7 mouse cellular contexts compared by ENCODE assay signal in the genomic region with DNA sequence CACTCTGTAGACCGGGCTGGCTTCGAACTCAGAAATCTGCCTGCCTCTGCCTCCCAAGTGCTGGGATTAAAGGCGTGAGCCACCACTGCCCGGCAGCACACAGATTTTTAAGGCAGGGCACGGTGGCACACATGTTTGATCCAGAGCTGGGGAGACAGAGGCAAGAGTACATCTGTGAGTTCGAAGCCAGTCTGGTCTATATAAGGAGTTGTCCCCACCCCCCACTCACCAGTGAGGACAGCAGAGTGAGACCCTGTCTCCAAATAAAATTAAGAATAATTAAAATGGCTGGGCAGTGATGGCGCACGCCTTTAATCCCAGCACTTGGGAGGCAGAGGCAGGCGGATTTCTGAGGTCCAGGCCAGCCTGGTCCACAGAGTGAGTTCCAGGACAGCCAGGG. TPM values are rescaled to one million over a fixed set of nuclear protein-coding genes. Genes with fewer than 3 reads are reported as not detected.
DNase-seq lines count a peak whose midpoint lies in the region; ATAC-seq and TF ChIP-seq lines count a peak whose summit lies in the region.
"Not testable (repeated sequence)": the region's sequence is repeated elsewhere in the genome, so short reads cannot be mapped to it uniquely, and the experiment has no call there.

No protein-coding gene starts in this region.

- ATAC-seq in heart, embryonic 13.5 days (ENCODE audit: extremely low read depth, insufficient number of reproducible peaks, low FRiP score, low TSS enrichment); intestine, embryonic 16.5 days; lung, embryonic 15.5 days (ENCODE audit: borderline replicate concordance, extremely low read depth, low FRiP score, low TSS enrichment); neural tube, embryonic 12.5 days (ENCODE audit: low FRiP score, low read depth): not testable (repeated sequence)

- peak; percentile 11 for DNase-seq in brain, embryonic 14.5 days (ENCODE audit: low read depth)
- DNase-seq in limb, embryonic 10.5 days (ENCODE audit: low spot score): not testable (repeated sequence)

- H3K27ac ChIP-seq in heart, embryonic 13.5 days (replicated peaks): peak overlapping the region; percentile 77
- peak overlapping the region; percentile 42; the same call in 1 of the 2 replicates for H3K27ac ChIP-seq in intestine, embryonic 16.5 days (ENCODE audit: low read length)
- peak overlapping the region; percentile 86; the same call in 1 of the 2 replicates for H3K27ac ChIP-seq in limb, embryonic 10.5 days
- H3K27ac ChIP-seq in lung, embryonic 15.5 days: peak overlapping the region; percentile 51; the same call in 1 of the 2 replicates
- H3K27ac ChIP-seq in neural tube, embryonic 12.5 days: not testable (repeated sequence)

- TF ChIP-seq POLR2A in brain, embryonic 14.5 days (IDR thresholded peaks at IDR 0.05; ENCODE audit: borderline replicate concordance, extremely low read depth, insufficient read depth, insufficient read length, poor library complexity, severe bottlenecking): not testable (repeated sequence)

- H3K36me3 ChIP-seq in erythroblast, embryonic 14.5 days (ENCODE audit: control insufficient read depth): peaks cover 20% of the 10 kb centered on the region
- H3K36me3 ChIP-seq in heart, embryonic 13.5 days: peaks cover 18% of the 10 kb centered on the region
- not testable (repeated sequence) for H3K36me3 ChIP-seq in intestine, embryonic 16.5 days (ENCODE audit: control insufficient read depth, insufficient read depth, low read length); neural tube, embryonic 12.5 days
- H3K36me3 ChIP-seq in limb, embryonic 10.5 days: peaks cover 16% of the 10 kb centered on the region
- peaks cover 12% of the 10 kb centered on the region; the same call in 1 of the 2 replicates for H3K36me3 ChIP-seq in lung, embryonic 15.5 days

- H3K4me2 ChIP-seq in heart, embryonic 13.5 days: peak overlapping the region; percentile 66
- H3K4me2 ChIP-seq in intestine, embryonic 16.5 days (ENCODE audit: low read depth, low read length): peak overlapping the region; percentile 41
- H3K4me2 ChIP-seq in lung, embryonic 15.5 days: peak overlapping the region; percentile 92
- peak overlapping the region; percentile 96 for H3K4me2 ChIP-seq in neural tube, embryonic 12.5 days (replicated peaks)

- H3K4me3 ChIP-seq in erythroblast, embryonic 14.5 days (replicated peaks): peak overlapping the region; percentile 77
- H3K4me3 ChIP-seq in heart, embryonic 13.5 days: peak overlapping the region; percentile 84
- peak overlapping the region; percentile 18 for H3K4me3 ChIP-seq in intestine, embryonic 16.5 days (ENCODE audit: low read length)
- peak overlapping the region; percentile 86 for H3K4me3 ChIP-seq in limb, embryonic 10.5 days
- peak overlapping the region; percentile 92 for H3K4me3 ChIP-seq in lung, embryonic 15.5 days
- H3K4me3 ChIP-seq in neural tube, embryonic 12.5 days: not testable (repeated sequence)

- TF ChIP-seq CTCF in brain, embryonic 14.5 days (IDR thresholded peaks at IDR 0.05; ENCODE audit: borderline replicate concordance, extremely low read depth, insufficient read depth, insufficient read length): not testable (repeated sequence)

- not testable (repeated sequence) for H3K27me3 ChIP-seq in erythroblast, embryonic 14.5 days (ENCODE audit: control insufficient read depth); heart, embryonic 13.5 days (replicated peaks); intestine, embryonic 16.5 days (replicated peaks; ENCODE audit: control insufficient read depth, insufficient read depth, low read length); limb, embryonic 10.5 days (ENCODE audit: low read depth, poor library complexity, severe bottlenecking); lung, embryonic 15.5 days; neural tube, embryonic 12.5 days (replicated peaks)

- 58% methylated on average over 9 of the region's 9 CpGs for WGBS in heart, embryonic 13.5 days
- WGBS in intestine, embryonic 16.5 days: 66% methylated on average over 9 of the region's 9 CpGs
- 63% methylated on average over 9 of the region's 9 CpGs for WGBS in limb, embryonic 10.5 days
- WGBS in lung, embryonic 15.5 days: 68% methylated on average over 9 of the region's 9 CpGs
- 65% methylated on average over 9 of the region's 9 CpGs for WGBS in neural tube, embryonic 12.5 days

- peak overlapping the region; percentile 50 for H3K9ac ChIP-seq in heart, embryonic 13.5 days
- not testable (repeated sequence) for H3K9ac ChIP-seq in intestine, embryonic 16.5 days (ENCODE audit: low read depth, low read length); lung, embryonic 15.5 days; neural tube, embryonic 12.5 days

- H3K9me3 ChIP-seq in erythroblast, embryonic 14.5 days (ENCODE audit: control insufficient read depth, low read length); heart, embryonic 13.5 days; intestine, embryonic 16.5 days (ENCODE audit: control insufficient read depth, low read length); limb, embryonic 10.5 days (replicated peaks); lung, embryonic 15.5 days; neural tube, embryonic 12.5 days: not testable (repeated sequence)

- H3K4me1 ChIP-seq in erythroblast, embryonic 14.5 days (ENCODE audit: control insufficient read depth): peaks cover 66% of the 10 kb centered on the region
- H3K4me1 ChIP-seq in heart, embryonic 13.5 days: peaks cover 46% of the 10 kb centered on the region
- H3K4me1 ChIP-seq in intestine, embryonic 16.5 days (ENCODE audit: control insufficient read depth, insufficient read depth, low read length): peaks cover 27% of the 10 kb centered on the region
- peaks cover 51% of the 10 kb centered on the region for H3K4me1 ChIP-seq in limb, embryonic 10.5 days
- H3K4me1 ChIP-seq in lung, embryonic 15.5 days: peaks cover 36% of the 10 kb centered on the region
- H3K4me1 ChIP-seq in neural tube, embryonic 12.5 days: peaks cover 44% of the 10 kb centered on the region

RNA-seq across cellular contexts. Expression of gene Hdgfl2, which starts 1.1 kb away (rescaled TPM):
- 119 and 129 TPM in 2 replicates for polyA plus RNA-seq in brain, embryonic 14.5 days (2012; rRNA removed)
- polyA plus RNA-seq in erythroblast, embryonic 14.5 days (2012): 35.9 and 38.5 TPM in 2 replicates
- 75.0 and 89.0 TPM in 2 replicates for polyA plus RNA-seq in heart, embryonic 13.5 days (2015; fragmentation: Nextera tagmentation; extraction: Ambion mirVana)
- polyA plus RNA-seq in intestine, embryonic 16.5 days (2015; fragmentation: Nextera tagmentation; extraction: Ambion mirVana): 69.3 and 75.0 TPM in 2 replicates
- polyA plus RNA-seq in limb, embryonic 10.5 days (2016; fragmentation: Nextera tagmentation; extraction: Ambion mirVana): 205 and 213 TPM in 2 replicates
- polyA plus RNA-seq in lung, embryonic 15.5 days (2015; fragmentation: Nextera tagmentation; extraction: Ambion mirVana): 111 and 119 TPM in 2 replicates
- polyA plus RNA-seq in neural tube, embryonic 12.5 days (2016; fragmentation: Nextera tagmentation; extraction: Ambion mirVana): 166 and 173 TPM in 2 replicates

RNA-seq across cellular contexts. Expression of gene Ubxn6, which starts 3.5 kb away (rescaled TPM):
- polyA plus RNA-seq in brain, embryonic 14.5 days (2012; rRNA removed): 110 and 135 TPM in 2 replicates
- 3.4 and 4.0 TPM in 2 replicates for polyA plus RNA-seq in erythroblast, embryonic 14.5 days (2012)
- 37.8 and 44.2 TPM in 2 replicates for polyA plus RNA-seq in heart, embryonic 13.5 days (2015; fragmentation: Nextera tagmentation; extraction: Ambion mirVana)
- polyA plus RNA-seq in intestine, embryonic 16.5 days (2015; fragmentation: Nextera tagmentation; extraction: Ambion mirVana): 31.6 and 34.3 TPM in 2 replicates
- 33.3 and 40.3 TPM in 2 replicates for polyA plus RNA-seq in limb, embryonic 10.5 days (2016; fragmentation: Nextera tagmentation; extraction: Ambion mirVana)
- polyA plus RNA-seq in lung, embryonic 15.5 days (2015; fragmentation: Nextera tagmentation; extraction: Ambion mirVana): 37.5 and 41.3 TPM in 2 replicates
- 61.0 and 63.8 TPM in 2 replicates for polyA plus RNA-seq in neural tube, embryonic 12.5 days (2016; fragmentation: Nextera tagmentation; extraction: Ambion mirVana)

RNA-seq across cellular contexts. Expression of gene Plin4, which starts 31.2 kb away (rescaled TPM):
- polyA plus RNA-seq in brain, embryonic 14.5 days (2012; rRNA removed): 0.11 and 0.16 TPM in 2 replicates
- not detected in 2 replicates for polyA plus RNA-seq in erythroblast, embryonic 14.5 days (2012)
- polyA plus RNA-seq in heart, embryonic 13.5 days (2015; fragmentation: Nextera tagmentation; extraction: Ambion mirVana): 0.05 and 0.07 TPM in 2 replicates
- polyA plus RNA-seq in intestine, embryonic 16.5 days (2015; fragmentation: Nextera tagmentation; extraction: Ambion mirVana): 0.11 and 0.23 TPM in 2 replicates
- 0.08 and 0.10 TPM in 2 replicates for polyA plus RNA-seq in limb, embryonic 10.5 days (2016; fragmentation: Nextera tagmentation; extraction: Ambion mirVana)
- 0.10 and 0.19 TPM in 2 replicates for polyA plus RNA-seq in lung, embryonic 15.5 days (2015; fragmentation: Nextera tagmentation; extraction: Ambion mirVana)
- polyA plus RNA-seq in neural tube, embryonic 12.5 days (2016; fragmentation: Nextera tagmentation; extraction: Ambion mirVana): 0.05 and 0.10 TPM in 2 replicates

RNA-seq across cellular contexts. Expression of gene Chaf1a, which starts 38.1 kb away (rescaled TPM):
- polyA plus RNA-seq in brain, embryonic 14.5 days (2012; rRNA removed): 9.7 and 11.3 TPM in 2 replicates
- polyA plus RNA-seq in erythroblast, embryonic 14.5 days (2012): 10.0 and 11.6 TPM in 2 replicates
- polyA plus RNA-seq in heart, embryonic 13.5 days (2015; fragmentation: Nextera tagmentation; extraction: Ambion mirVana): 14.1 and 14.2 TPM in 2 replicates
- polyA plus RNA-seq in intestine, embryonic 16.5 days (2015; fragmentation: Nextera tagmentation; extraction: Ambion mirVana): 15.6 and 16.7 TPM in 2 replicates
- 54.7 and 60.2 TPM in 2 replicates for polyA plus RNA-seq in limb, embryonic 10.5 days (2016; fragmentation: Nextera tagmentation; extraction: Ambion mirVana)
- 31.4 and 32.4 TPM in 2 replicates for polyA plus RNA-seq in lung, embryonic 15.5 days (2015; fragmentation: Nextera tagmentation; extraction: Ambion mirVana)
- 25.3 and 29.6 TPM in 2 replicates for polyA plus RNA-seq in neural tube, embryonic 12.5 days (2016; fragmentation: Nextera tagmentation; extraction: Ambion mirVana)

RNA-seq across cellular contexts. Expression of gene Plin5, which starts 39.0 kb away (rescaled TPM):
- polyA plus RNA-seq in brain, embryonic 14.5 days (2012; rRNA removed): 0.43 and 0.67 TPM in 2 replicates
- polyA plus RNA-seq in erythroblast, embryonic 14.5 days (2012): not detected in 2 replicates
- polyA plus RNA-seq in heart, embryonic 13.5 days (2015; fragmentation: Nextera tagmentation; extraction: Ambion mirVana): 0.19 and 0.47 TPM in 2 replicates
- polyA plus RNA-seq in intestine, embryonic 16.5 days (2015; fragmentation: Nextera tagmentation; extraction: Ambion mirVana): 0.48 and 0.57 TPM in 2 replicates
- 0.21 and 0.36 TPM in 2 replicates for polyA plus RNA-seq in limb, embryonic 10.5 days (2016; fragmentation: Nextera tagmentation; extraction: Ambion mirVana)
- 0.95 and 1.2 TPM in 2 replicates for polyA plus RNA-seq in lung, embryonic 15.5 days (2015; fragmentation: Nextera tagmentation; extraction: Ambion mirVana)
- polyA plus RNA-seq in neural tube, embryonic 12.5 days (2016; fragmentation: Nextera tagmentation; extraction: Ambion mirVana): 0.30 and 0.38 TPM in 2 replicates

Comparison
In these comparisons a context has a peak if more than half of its experiments do, and no peak if none do; other contexts are left out.
1. H3K4me2 ChIP-seq: peak in every context shown above with its lines; median percentile 96 in neural tube, embryonic 12.5 days; 92 in lung, embryonic 15.5 days; 66 in heart, embryonic 13.5 days; 41 in intestine, embryonic 16.5 days.